Mouse (Mus musculus) retina, postnatal 1 day (tissue): Measurements from ENCODE around the gene Adgrg1.

Experiments
- DNase-seq: peaks from one replicate; pipeline ENCODE4 v3.0.0-alpha.2; 2012

The Adgrg1 gene

GRCm38 (mm10) chr8:94974467-94975165, at the start of gene Adgrg1:
Gene Adgrg1 (plus strand): TSS chr8:94974751.
- no peak for DNase-seq

GRCm38 (mm10) chr8:94928227-94928626, 46.3 kb upstream of the Adgrg1 start:
- no peak for DNase-seq

GRCm38 (mm10) chr8:94933918-94934317, 40.6 kb upstream of the Adgrg1 start:
- no peak for DNase-seq

- no peak for DNase-seq
Observed at GRCm38 (mm10) chr8:94935172-94935571, 39.4 kb upstream of the Adgrg1 start.

GRCm38 (mm10) chr8:94942566-94942965, 32.0 kb upstream of the Adgrg1 start:
- peak; percentile 64 for DNase-seq

GRCm38 (mm10) chr8:94945185-94945584, 29.4 kb upstream of the Adgrg1 start:
- no peak for DNase-seq

- DNase-seq: peak; percentile 86
Observed at GRCm38 (mm10) chr8:94948421-94948820, 26.1 kb upstream of the Adgrg1 start.

GRCm38 (mm10) chr8:94949010-94949409, 25.5 kb upstream of the Adgrg1 start:
- no peak for DNase-seq

GRCm38 (mm10) chr8:94950046-94950445, 24.5 kb upstream of the Adgrg1 start:
- DNase-seq: peak; percentile 92

GRCm38 (mm10) chr8:94950458-94950857, 24.1 kb upstream of the Adgrg1 start:
- DNase-seq: no peak

GRCm38 (mm10) chr8:94952086-94952485, 22.5 kb upstream of the Adgrg1 start:
- DNase-seq: no peak

GRCm38 (mm10) chr8:94953624-94954367, 20.8 kb upstream of the Adgrg1 start:
- DNase-seq: no peak

- DNase-seq: peak; percentile 40
Observed at GRCm38 (mm10) chr8:94954368-94954737, 20.2 kb upstream of the Adgrg1 start.

- peak; percentile 45 for DNase-seq
Observed at GRCm38 (mm10) chr8:94954921-94955758, 19.4 kb upstream of the Adgrg1 start.

- no peak for DNase-seq
Observed at GRCm38 (mm10) chr8:94956078-94956574, 18.4 kb upstream of the Adgrg1 start.

GRCm38 (mm10) chr8:94962201-94962600, 12.3 kb upstream of the Adgrg1 start:
- DNase-seq: no peak

- DNase-seq: no peak
Observed at GRCm38 (mm10) chr8:94964828-94965227, 9.7 kb upstream of the Adgrg1 start.

GRCm38 (mm10) chr8:94966578-94966977, 8.0 kb upstream of the Adgrg1 start:
- DNase-seq: peak; percentile 68

GRCm38 (mm10) chr8:94967071-94967470, 7.5 kb upstream of the Adgrg1 start:
- no peak for DNase-seq

GRCm38 (mm10) chr8:94967554-94967953, 7.0 kb upstream of the Adgrg1 start:
- DNase-seq: no peak

GRCm38 (mm10) chr8:94973270-94973669, 1.3 kb upstream of the Adgrg1 start:
- no peak for DNase-seq

GRCm38 (mm10) chr8:94973786-94974185, 765 bp upstream of the Adgrg1 start:
- DNase-seq: no peak
